Mouse (Mus musculus): Measurements from ENCODE around the gene Entpd2.

GRCm38 (mm10) chr2:25400291-25400690, 4.6 kb downstream of the Entpd2 start:
- TF ChIP-seq CTCF (IDR thresholded peaks at IDR 0.05; ENCODE audit: extremely low read depth, insufficient read depth, insufficient read length, insufficient replicate concordance) (no peak), POLR2A (IDR thresholded peaks at IDR 0.05; ENCODE audit: low read depth, low read length) (no peak)

Data from spleen, adult 2 months (tissue).